In genomic region chr6:34243001-34243400, GRCm38 (mm10) we compare ENCODE assay signal across 23 mouse cellular contexts.
A peak's percentile ranks its signal among the peaks of the same experiment; 100 is the strongest.
DNase-seq lines count a peak whose midpoint lies in the region; ATAC-seq and TF ChIP-seq lines count a peak whose summit lies in the region.
"Had no signal": no experiment of that assay in that cellular context is flagged by ENCODE, and none has a peak within 500 bp of the region (broad histone marks: within the 10 kb centered on the region; RNA-seq: fewer than 3 reads in every experiment).

No protein-coding gene starts in this region.

- H3K27ac ChIP-seq in forebrain, embryonic 14.5 days (ENCODE audit: low read depth, low read length) = no peak overlapping the region
- H3K27ac ChIP-seq in forebrain, embryonic 13.5 days = no peak overlapping the region
- no peak overlapping the region for H3K27ac ChIP-seq in lung, embryonic 16.5 days (ENCODE audit: low read length)
- no peak overlapping the region for H3K27ac ChIP-seq in CH12.LX (ENCODE audit: insufficient read depth, low read depth)
- H3K27ac ChIP-seq: embryonic facial prominence, embryonic 12.5 days; hindbrain, embryonic 14.5 days; kidney, embryonic 15.5 days; limb, embryonic 12.5 days; midbrain, embryonic 12.5 days; neural tube, embryonic 13.5 days had no signal

- H3K27me3 ChIP-seq in forebrain, embryonic 14.5 days (replicated peaks; ENCODE audit: control insufficient read depth, insufficient read depth, low read length) = no peaks in the 10 kb centered on the region
- H3K27me3 ChIP-seq in forebrain, embryonic 13.5 days = no peaks in the 10 kb centered on the region
- no peaks in the 10 kb centered on the region for H3K27me3 ChIP-seq in lung, embryonic 16.5 days (ENCODE audit: control insufficient read depth, insufficient read depth, low read depth, low read length)
- no peaks in the 10 kb centered on the region for H3K27me3 ChIP-seq in CH12.LX (replicated peaks)
- H3K27me3 ChIP-seq: embryonic facial prominence, embryonic 12.5 days; heart, embryonic 12.5 days; kidney, embryonic 15.5 days; limb, embryonic 12.5 days; midbrain, embryonic 12.5 days; neural tube, embryonic 13.5 days; Patski had no signal

- in situ Hi-C loops in CH12.LX (cut with MboI; ENCODE audit: low pct_ligation_motif_present, low pct_unique_long_range_greater_than_20kb, low sequenced_read_pairs) = no loop called here

- no peaks in the 10 kb centered on the region for H3K79me2 ChIP-seq in CH12.LX (replicated peaks; ENCODE audit: control insufficient read depth, extremely low read depth, insufficient read depth, poor library complexity, severe bottlenecking)

- WGBS in forebrain, embryonic 14.5 days = 80% methylated on average over 3 of the region's 3 CpGs
- 79% methylated on average over 3 of the region's 3 CpGs for WGBS in forebrain, embryonic 13.5 days
- WGBS in lung, embryonic 16.5 days = 48% methylated on average over 3 of the region's 3 CpGs

- TF ChIP-seq EP300 in CH12.LX (IDR thresholded peaks at IDR 0.05; ENCODE audit: low read length) = no peak

- H3K9ac ChIP-seq in forebrain, embryonic 14.5 days (ENCODE audit: low read length) = no peak overlapping the region
- H3K9ac ChIP-seq in forebrain, embryonic 13.5 days = no peak overlapping the region
- H3K9ac ChIP-seq in lung, embryonic 16.5 days (ENCODE audit: low read length) = no peak overlapping the region
- no peak overlapping the region for H3K9ac ChIP-seq in CH12.LX (ENCODE audit: insufficient read depth, low read depth)
- H3K9ac ChIP-seq: embryonic facial prominence, embryonic 12.5 days; heart, embryonic 12.5 days; hindbrain, embryonic 14.5 days; kidney, embryonic 15.5 days; limb, embryonic 12.5 days; midbrain, embryonic 12.5 days; neural tube, embryonic 13.5 days had no signal

- dilution Hi-C loops in CH12.LX (cut with MboI; ENCODE audit: extremely low pct_ligation_motif_present, extremely low pct_unique_long_range_greater_than_20kb, low sequenced_read_pairs) = no loop called here

- no peaks in the 10 kb centered on the region for H3K36me3 ChIP-seq in forebrain, embryonic 14.5 days (ENCODE audit: control insufficient read depth, insufficient read depth, low read length)
- no peaks in the 10 kb centered on the region for H3K36me3 ChIP-seq in forebrain, embryonic 13.5 days (ENCODE audit: poor library complexity, severe bottlenecking)
- no peaks in the 10 kb centered on the region for H3K36me3 ChIP-seq in lung, embryonic 16.5 days (ENCODE audit: control insufficient read depth, insufficient read depth, low read length)
- H3K36me3 ChIP-seq in CH12.LX (replicated peaks in 1 of 2; ENCODE audit: control insufficient read depth in 1 of 2, insufficient read depth in 1 of 2, low read length in 1 of 2) = no peaks in the 10 kb centered on the region
- H3K36me3 ChIP-seq: embryonic facial prominence, embryonic 12.5 days; G1E; heart, embryonic 12.5 days; kidney, embryonic 15.5 days; limb, embryonic 12.5 days; midbrain, embryonic 12.5 days; neural tube, embryonic 13.5 days had no signal

- TF ChIP-seq RAD21 in CH12.LX (IDR thresholded peaks at IDR 0.05; ENCODE audit: low read depth, low read length) = no peak

- H3K4me2 ChIP-seq in forebrain, embryonic 14.5 days (ENCODE audit: low read length) = no peak overlapping the region
- no peak overlapping the region for H3K4me2 ChIP-seq in forebrain, embryonic 13.5 days
- H3K4me2 ChIP-seq in lung, embryonic 16.5 days (ENCODE audit: low read depth, low read length) = no peak overlapping the region
- 0 out of 2 replicates have a peak overlapping the region, but pooled peaks have one; percentile 58 for H3K4me2 ChIP-seq in CH12.LX (ENCODE audit: insufficient read depth, low read depth, poor library complexity, severe bottlenecking)
- H3K4me2 ChIP-seq: heart, embryonic 12.5 days; hindbrain, embryonic 14.5 days; kidney, embryonic 15.5 days; limb, embryonic 12.5 days; midbrain, embryonic 12.5 days; neural tube, embryonic 13.5 days had no signal

- no peak for TF ChIP-seq CTCF in CH12.LX (conservative IDR thresholded peaks at IDR 0.05 in 1 of 2, IDR thresholded peaks at IDR 0.05 in 1 of 2; ENCODE audit: low read depth in 2 of 2, low read length in 2 of 2)

- no peak for TF ChIP-seq POLR2A in CH12.LX (IDR thresholded peaks at IDR 0.05; ENCODE audit: low read depth, low read length)

- H3K4me3 ChIP-seq in forebrain, embryonic 14.5 days (ENCODE audit: low read depth, low read length) = no peak overlapping the region
- H3K4me3 ChIP-seq in forebrain, embryonic 13.5 days = no peak overlapping the region
- no peak overlapping the region for H3K4me3 ChIP-seq in lung, embryonic 16.5 days (ENCODE audit: low read length)
- no peak overlapping the region for H3K4me3 ChIP-seq in CH12.LX (replicated peaks in 1 of 3; ENCODE audit: low read depth in 2 of 3, low read length in 2 of 3, poor library complexity in 1 of 3)
- H3K4me3 ChIP-seq: embryonic facial prominence, embryonic 12.5 days; erythroblast, embryonic 14.5 days; heart, embryonic 12.5 days; kidney, embryonic 15.5 days; limb, embryonic 12.5 days; midbrain, embryonic 12.5 days; neural tube, embryonic 13.5 days had no signal

- no peaks in the 10 kb centered on the region for H3K9me3 ChIP-seq in forebrain, embryonic 14.5 days (replicated peaks; ENCODE audit: control insufficient read depth, low read length)
- no peaks in the 10 kb centered on the region for H3K9me3 ChIP-seq in forebrain, embryonic 13.5 days (replicated peaks)
- no peaks in the 10 kb centered on the region for H3K9me3 ChIP-seq in lung, embryonic 16.5 days (ENCODE audit: control insufficient read depth, low read length)
- H3K9me3 ChIP-seq in CH12.LX (replicated peaks; ENCODE audit: low read length) = peaks cover 2% of the 10 kb centered on the region
- H3K9me3 ChIP-seq: embryonic facial prominence, embryonic 12.5 days; G1E; heart, embryonic 12.5 days; kidney, embryonic 15.5 days; limb, embryonic 12.5 days; midbrain, embryonic 12.5 days; neural tube, embryonic 13.5 days had no signal

- 0 out of 2 replicates have a peak, but pooled peaks cover 2% of the 10 kb centered on the region for H3K4me1 ChIP-seq in forebrain, embryonic 14.5 days (ENCODE audit: control insufficient read depth, insufficient read depth, low read length)
- H3K4me1 ChIP-seq in forebrain, embryonic 13.5 days = 0 out of 2 replicates have a peak, but pooled peaks cover 4% of the 10 kb centered on the region
- no peaks in the 10 kb centered on the region for H3K4me1 ChIP-seq in lung, embryonic 16.5 days (replicated peaks; ENCODE audit: control insufficient read depth, insufficient read depth, low read length)
- peaks cover 12 to 47% of the 10 kb centered on the region in 2 experiments for H3K4me1 ChIP-seq in CH12.LX (ENCODE audit: control insufficient read depth in 1 of 2, insufficient read depth in 2 of 2)

- DNase-seq in forebrain, embryonic 14.5 days (ENCODE audit: low spot score) = peak; percentile 10
- no peak for DNase-seq in lung, postnatal 4 days
- no peak for DNase-seq in CH12.LX (ENCODE audit: extremely low read depth)
- no peak for DNase-seq in embryo, embryonic 11 days
- DNase-seq in frontal cortex, adult 2 months (ENCODE audit: extremely low spot score in 1 of 2, low spot score in 1 of 2) = no peak
- DNase-seq: cerebellum, adult 8-10 months; cerebellum, postnatal 25 days; gastrocnemius, postnatal 25 days; heart, adult 18-20 months; heart, postnatal 10 days had no signal

- ATAC-seq in forebrain, embryonic 14.5 days = no peak
- no peak for ATAC-seq in forebrain, embryonic 13.5 days
- 0 out of 2 replicates have a peak, but pooled peaks have one; percentile 36 for ATAC-seq in lung, embryonic 16.5 days (ENCODE audit: low read depth)
- ATAC-seq: intestine, postnatal 0 days; Patski had no signal

TF ChIP-seq in CH12.LX, 34 proteins besides CTCF, POLR2A, EP300 and RAD21:
- TF ChIP-seq USF1 (IDR thresholded peaks at IDR 0.05; ENCODE audit: low read depth, low read length) = no peak
- no peak for TF ChIP-seq POLR2AphosphoS2 (IDR thresholded peaks at IDR 0.05; ENCODE audit: low read depth, low read length)
- TF ChIP-seq MXI1 (IDR thresholded peaks at IDR 0.05; ENCODE audit: low read depth, low read length) = no peak
- TF ChIP-seq MEF2A (IDR thresholded peaks at IDR 0.05; ENCODE audit: borderline replicate concordance, low read depth, low read length) = no peak
- no peak for TF ChIP-seq NRF1 (IDR thresholded peaks at IDR 0.05; ENCODE audit: low read depth, low read length)
- TF ChIP-seq BHLHE40 (IDR thresholded peaks at IDR 0.05; ENCODE audit: low read depth, low read length) = no peak
- TF ChIP-seq GABPA (IDR thresholded peaks at IDR 0.05; ENCODE audit: insufficient replicate concordance, low read depth, low read length) = no peak
- TF ChIP-seq ELF1 (IDR thresholded peaks at IDR 0.05; ENCODE audit: low read depth, low read length) = no peak
- TF ChIP-seq SMC3 (IDR thresholded peaks at IDR 0.05; ENCODE audit: low read depth, low read length) = no peak
